Mouse (Mus musculus) left cerebral cortex, adult 2 months (tissue): ENCODE data around the gene Cpt1b. TPM values are rescaled to one million over a fixed set of nuclear protein-coding genes. Genes with fewer than 3 reads are reported as not detected.

ENCODE experiments used
- DNase-seq, 2 experiments: peaks; one replicate each; pipeline ENCODE4 v3.0.0; 2021 to 2022; ENCODE audit warnings: low spot score in 2 of 2, mixed read lengths in 1 of 2; ENCODE audit errors: extremely low spot score in 1 of 2
- H3K27ac ChIP-seq: fragments of 200-600 bp; 2 replicates; pipeline ENCODE4 v1.8.1; 2022
- H3K4me3 ChIP-seq: fragments of 200-600 bp; 2 replicates; pipeline ENCODE4 v1.8.1; 2022
- CTCF ChIP-seq: fragments of 200-600 bp; IDR thresholded peaks from 2 replicates; pipeline ENCODE4 v1.8.1; 2022; ENCODE audit warnings: antibody characterized with exemption, mild to moderate bottlenecking, moderate library complexity
- intact Hi-C: fragments of 180-260 bp; cut with DNase I; formaldehyde crosslinking; loops from one replicate; pipeline ENCODE4 v1.15.1; 2025
- total RNA-seq, 2 experiments: library from RNA; stranded (reverse); gene quantifications; 2 replicates each; pipeline ENCODE4 v1.2.3; 2021

The Cpt1b gene
- total RNA-seq, 2 experiments from 2014 or later: 2.3 to 3.0 TPM

DNA sequence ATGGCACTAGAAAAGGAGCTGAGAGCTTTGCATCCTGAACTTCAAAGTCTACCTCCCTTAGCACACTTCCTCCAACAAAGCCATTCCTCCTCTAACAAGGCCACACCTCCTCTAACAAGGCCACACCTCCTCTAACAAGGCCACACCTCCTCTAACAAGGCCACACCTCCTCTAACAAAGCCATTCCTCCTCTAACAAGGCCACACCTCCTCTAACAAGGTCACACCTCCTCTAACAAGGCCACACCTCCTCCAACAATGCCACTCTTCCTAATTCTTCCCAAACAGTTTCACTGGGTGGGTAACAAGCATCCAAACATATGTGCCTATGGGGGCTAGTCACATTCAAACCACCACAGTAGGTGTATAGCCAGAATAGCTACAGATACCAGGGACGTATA, 23.2 kb downstream of the Cpt1b start:
- intact Hi-C loops: no loop called here
- no peak for DNase-seq
- Histone ChIP-seq H3K4me3 (no peak overlapping the region), H3K27ac (no peak overlapping the region)
- TF ChIP-seq CTCF: no peak

DNA sequence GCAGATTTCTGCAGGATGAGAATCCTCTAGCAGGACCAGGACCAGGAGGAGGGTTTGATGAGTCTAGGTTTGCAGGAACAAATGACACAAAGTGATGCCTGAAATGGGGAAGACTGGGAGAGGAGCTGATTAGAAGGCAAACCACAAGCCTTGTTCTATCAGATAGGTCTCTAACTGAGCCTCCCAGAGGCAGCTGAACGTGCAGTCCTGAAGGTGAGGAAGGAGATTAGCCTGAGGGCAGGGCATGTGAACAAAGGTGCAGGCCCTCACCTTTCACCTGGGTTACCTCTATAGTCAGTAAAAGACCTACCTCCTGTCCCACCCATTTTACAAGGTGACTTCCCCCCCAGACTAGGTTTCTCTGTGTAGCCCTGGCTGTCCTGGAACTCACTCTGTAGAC, 25.9 kb downstream of the Cpt1b start:
- Histone ChIP-seq H3K27ac (no peak overlapping the region), H3K4me3 (no peak overlapping the region)
- intact Hi-C loops: no loop called here
- no peak for DNase-seq
- TF ChIP-seq CTCF: no peak

DNA sequence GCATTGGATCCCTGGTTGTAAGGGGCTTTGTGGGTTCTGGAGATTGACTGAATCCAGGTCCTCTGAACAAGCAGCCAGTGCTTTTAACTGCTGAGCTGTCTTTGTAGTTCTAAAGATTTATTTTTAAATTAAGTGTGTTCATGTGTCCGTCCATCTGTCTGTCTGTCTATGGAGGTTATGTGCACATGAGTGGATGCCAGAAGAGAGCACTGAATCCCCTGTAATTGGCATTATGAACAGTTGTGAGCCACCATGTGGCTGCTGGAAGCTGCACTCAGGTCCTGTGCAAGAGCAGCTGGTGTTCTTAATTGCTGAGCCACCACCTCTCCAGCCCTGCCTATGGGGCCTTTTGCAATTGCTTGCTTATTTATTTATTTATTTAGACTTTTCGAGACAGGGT, 27.5 kb downstream of the Cpt1b start:
- H3K4me3 ChIP-seq: no peak overlapping the region
- H3K27ac ChIP-seq: no peak overlapping the region
- no peak for DNase-seq
- no peak for TF ChIP-seq CTCF
- intact Hi-C loops: no loop called here

DNA sequence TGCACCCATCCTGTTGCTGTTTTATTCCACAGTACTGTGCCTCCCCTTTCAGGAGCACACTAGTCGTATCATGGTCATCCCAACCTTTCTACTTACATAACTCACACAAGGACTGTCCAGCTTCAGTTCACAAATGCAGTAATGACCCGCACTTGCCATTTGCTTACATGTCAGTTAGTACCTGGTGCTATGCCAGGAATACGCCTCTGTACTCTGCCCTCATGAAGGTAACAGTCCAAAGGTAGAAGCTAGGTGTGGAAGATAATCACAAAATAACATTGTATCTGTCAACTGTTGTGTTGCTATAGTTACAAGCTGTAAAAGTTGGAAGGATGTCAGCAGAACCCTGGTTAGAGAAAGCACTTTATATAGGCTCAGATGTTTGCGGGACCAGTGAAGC, 28.8 kb downstream of the Cpt1b start:
- Histone ChIP-seq H3K4me3 (no peak overlapping the region), H3K27ac (no peak overlapping the region)
- intact Hi-C loops: no loop called here
- no peak for DNase-seq
- no peak for TF ChIP-seq CTCF

DNA sequence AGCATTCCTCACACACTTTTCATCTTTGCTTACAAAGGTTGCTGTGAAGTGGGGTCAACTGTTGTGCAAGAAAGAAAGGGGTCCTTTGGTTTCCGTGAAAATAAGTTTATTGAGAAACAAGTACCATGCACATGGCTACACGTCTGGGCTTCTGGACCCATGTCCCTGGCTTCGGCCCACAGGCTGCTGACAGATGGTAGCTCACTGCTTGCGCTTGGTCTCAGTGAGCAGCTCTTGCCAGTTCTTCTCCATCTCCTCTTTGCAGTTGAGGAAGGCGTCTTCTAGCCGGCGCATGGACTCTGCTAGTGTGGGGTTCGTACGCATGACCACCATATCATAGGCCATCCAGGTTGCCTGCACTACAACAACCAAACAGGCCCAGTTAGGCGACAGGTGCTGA, 35.6 kb downstream of the Cpt1b start:
- no peak overlapping the region for H3K4me3 ChIP-seq
- no peak for TF ChIP-seq CTCF
- no peak for DNase-seq
- intact Hi-C loops: no loop called here
- no peak overlapping the region for H3K27ac ChIP-seq

DNA sequence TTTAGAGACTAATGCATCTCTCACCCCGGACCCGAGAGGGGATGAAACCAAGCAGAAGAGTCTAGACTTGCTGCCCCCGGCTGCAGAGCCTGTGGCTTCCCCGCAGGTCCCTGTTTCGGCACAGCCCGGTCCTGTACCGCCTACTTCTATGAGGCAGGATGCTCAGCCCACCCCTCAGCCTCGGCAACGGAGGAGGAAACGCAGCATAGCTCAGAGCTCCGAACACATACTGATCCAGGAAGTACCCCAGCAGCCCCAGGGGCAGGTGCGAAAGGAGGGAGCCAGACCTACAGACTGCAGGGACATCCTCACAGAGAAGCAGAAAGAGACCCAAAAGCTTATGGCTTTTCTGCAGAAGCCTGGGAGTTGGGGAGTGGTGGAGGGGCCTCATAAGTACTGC, 38.5 kb downstream of the Cpt1b start:
- no peak for TF ChIP-seq CTCF
- DNase-seq: no peak
- Histone ChIP-seq H3K27ac (no peak overlapping the region), H3K4me3 (no peak overlapping the region)
- intact Hi-C loops: no loop called here

DNA sequence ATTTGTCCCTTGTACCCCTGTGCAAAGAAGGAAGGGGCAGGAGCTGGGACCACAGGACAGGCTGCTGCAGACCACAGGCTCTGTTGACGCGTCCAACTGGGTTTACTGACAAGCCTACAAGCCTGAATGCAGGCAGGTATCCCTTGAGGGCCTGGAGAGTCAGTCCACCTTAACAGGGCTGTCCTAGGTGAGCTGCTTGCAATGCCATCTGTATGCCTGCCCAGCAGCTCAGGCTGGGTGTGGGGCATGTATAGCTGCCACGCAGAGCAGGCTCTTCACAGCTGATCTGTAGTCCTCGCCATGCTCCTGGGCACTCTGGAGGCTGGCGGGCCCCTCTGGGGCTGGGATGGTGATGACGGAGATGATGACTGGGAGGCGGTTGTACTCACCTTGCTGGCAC, 41.0 kb downstream of the Cpt1b start, which contains the start of gene Klhdc7b:
TSS of gene Klhdc7b (plus strand) at position 301 of the 400 bp plus-strand sequence.
- intact Hi-C loops: no loop called here
- no peak within 1 kb of the TSS for H3K27ac ChIP-seq
- no peak within 1 kb of the TSS for H3K4me3 ChIP-seq
- no peak for TF ChIP-seq CTCF
- no peak for DNase-seq

DNA sequence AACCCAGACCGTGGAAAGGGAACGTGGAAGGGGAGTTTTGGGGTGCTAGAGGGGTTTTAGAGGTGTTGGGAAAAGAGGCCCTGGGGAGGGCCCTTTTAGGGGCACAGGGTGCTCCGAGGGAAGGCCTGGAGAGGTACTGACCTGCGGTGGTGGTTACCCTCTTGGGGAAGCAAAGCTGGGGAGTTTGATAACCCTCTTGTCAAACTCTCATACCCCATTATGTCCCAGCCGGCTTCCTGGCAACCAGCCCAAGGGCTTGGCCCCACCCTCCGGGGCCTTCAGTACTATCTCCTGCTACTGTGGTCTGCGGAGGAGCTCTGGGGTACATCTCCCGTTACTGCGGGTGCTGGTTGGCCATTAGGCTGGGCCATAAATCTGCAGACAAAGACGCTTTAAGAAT, 46.2 kb downstream of the Cpt1b start:
- intact Hi-C loops: no loop called here
- Histone ChIP-seq H3K27ac (peak overlapping the region; percentile 40), H3K4me3 (peak overlapping the region; percentile 39)
- DNase-seq: no peak
- no peak for TF ChIP-seq CTCF

DNA sequence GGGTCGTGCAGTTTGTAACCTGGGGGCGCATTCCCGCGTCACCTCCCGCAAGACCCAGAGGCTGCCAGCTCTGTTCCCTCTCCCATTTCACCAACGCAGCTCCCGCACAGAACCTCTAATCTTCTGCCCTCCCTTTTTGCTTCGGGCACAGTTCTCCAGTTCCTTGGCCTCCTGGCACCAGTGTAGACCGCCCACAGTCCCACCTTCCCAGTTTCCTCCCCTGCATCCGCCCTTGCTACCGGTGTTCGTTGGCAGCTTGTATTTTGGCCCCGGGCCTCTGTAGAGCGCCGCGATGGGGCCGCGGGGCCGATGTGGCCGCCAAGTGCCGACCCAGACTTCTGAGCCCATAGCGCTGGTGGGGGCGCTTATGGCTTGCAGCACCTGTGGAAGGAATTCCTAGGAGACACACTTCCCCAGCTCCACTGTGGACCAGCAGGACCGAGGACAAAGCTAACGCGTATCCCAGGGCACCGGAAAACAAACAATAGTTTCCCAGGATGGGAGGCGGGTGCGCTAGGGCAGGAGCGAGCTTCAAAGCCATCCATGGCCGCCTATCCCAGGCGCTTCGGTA, 46.7 kb downstream of the Cpt1b start, which contains the start of gene Odf3b:
TSS of gene Odf3b (minus strand) at position 452 of the 571 bp plus-strand sequence.
- intact Hi-C loops: no loop called here
- H3K4me3 ChIP-seq: peak within 1 kb of the TSS; percentile 39
- no peak for DNase-seq
- peak within 1 kb of the TSS; percentile 40 for H3K27ac ChIP-seq
- TF ChIP-seq CTCF: no peak

DNA sequence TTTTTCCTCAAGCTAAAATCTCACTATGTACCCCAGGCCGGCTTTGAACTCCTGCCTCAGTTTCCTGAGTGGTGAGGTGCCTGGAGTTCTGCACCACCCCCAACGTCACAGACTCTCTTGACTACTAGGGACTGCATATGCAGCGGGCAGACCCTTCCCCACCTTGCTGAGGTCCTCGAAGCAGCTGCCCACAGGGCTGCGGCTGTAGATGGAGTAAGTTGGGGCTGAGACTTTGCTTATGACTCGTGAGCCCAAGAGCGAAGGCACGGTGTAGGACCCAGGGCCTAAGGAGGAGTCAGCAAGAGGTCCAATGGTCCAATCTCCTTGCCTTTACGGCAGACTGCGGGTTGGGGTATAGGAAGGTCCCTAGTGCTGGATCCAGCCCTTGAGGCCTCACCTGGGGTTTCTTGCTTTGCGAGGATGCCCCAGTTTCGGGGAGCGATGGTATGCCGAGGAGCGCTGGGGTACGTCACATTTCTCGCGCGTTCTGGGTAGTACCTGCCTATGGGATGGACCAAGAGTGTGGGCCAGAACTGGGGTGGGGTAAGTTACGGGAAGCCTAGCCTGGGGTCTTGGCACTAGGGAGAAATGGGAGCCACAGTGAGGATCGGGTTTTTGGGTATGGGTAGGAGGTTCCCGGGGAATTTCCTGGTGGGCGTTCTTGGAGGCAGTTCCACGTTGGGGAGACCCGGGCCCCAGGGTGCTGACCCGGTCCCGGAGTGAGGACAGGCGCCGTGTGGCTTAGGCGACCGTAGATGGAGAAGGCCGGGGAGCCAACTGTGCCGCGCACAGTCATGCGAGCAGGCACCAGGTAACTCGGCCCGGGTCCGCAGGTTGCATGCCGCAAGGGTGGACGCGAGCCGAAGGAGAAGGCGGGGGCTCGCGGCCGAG, 47.5 kb downstream of the Cpt1b start:
- intact Hi-C loops: no loop called here
- DNase-seq: no peak
- peak overlapping the region; percentile 40; the same call in 1 of the 2 replicates for H3K27ac ChIP-seq
- peak overlapping the region; percentile 39 for H3K4me3 ChIP-seq
- TF ChIP-seq CTCF: no peak

DNA sequence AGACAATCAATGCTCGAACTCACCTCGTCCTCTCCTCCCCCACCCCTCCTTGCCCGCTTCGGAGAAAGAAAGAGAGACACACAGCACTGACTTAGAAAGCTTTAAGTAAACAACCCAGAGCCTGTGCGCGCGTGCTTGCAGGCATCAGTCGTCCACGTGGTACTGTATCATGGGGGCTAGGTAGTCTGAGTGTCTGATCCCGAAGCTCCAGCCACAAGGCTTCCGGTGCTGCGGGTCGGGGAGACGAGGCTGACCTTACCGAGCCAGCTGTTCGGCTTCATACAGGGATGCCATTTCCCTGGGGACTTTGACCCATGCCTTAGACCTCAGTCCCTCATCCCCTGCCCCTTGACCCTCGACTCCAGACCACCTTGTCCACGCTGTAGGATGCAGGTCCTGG, 48.3 kb downstream of the Cpt1b start:
- no peak overlapping the region for H3K4me3 ChIP-seq
- no peak for TF ChIP-seq CTCF
- intact Hi-C loops: no loop called here
- H3K27ac ChIP-seq: no peak overlapping the region
- DNase-seq: no peak

DNA sequence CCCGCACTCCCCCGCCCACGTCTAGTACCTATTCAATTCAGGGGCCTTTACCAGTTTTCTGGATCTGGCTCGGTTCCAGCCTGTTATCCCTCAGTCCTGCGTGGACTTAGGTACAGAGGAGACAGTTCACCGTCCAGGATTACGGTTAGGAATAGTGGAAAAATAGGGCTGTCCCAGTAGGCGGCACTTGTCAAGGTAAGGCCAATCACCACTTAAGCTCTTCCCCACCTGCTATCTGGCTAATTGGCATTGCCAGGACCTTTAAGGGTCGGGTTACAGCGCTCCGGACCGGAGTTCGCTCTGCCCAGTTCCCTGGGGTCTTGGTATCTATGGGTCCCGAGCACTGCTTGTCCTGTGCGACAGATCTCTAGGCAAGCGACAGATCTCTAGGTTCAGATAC, 48.7 kb downstream of the Cpt1b start, which contains the start of gene Tymp:
TSS of gene Tymp (minus strand) at position 83 of the 400 bp plus-strand sequence.
- TF ChIP-seq CTCF: no peak

DNA sequence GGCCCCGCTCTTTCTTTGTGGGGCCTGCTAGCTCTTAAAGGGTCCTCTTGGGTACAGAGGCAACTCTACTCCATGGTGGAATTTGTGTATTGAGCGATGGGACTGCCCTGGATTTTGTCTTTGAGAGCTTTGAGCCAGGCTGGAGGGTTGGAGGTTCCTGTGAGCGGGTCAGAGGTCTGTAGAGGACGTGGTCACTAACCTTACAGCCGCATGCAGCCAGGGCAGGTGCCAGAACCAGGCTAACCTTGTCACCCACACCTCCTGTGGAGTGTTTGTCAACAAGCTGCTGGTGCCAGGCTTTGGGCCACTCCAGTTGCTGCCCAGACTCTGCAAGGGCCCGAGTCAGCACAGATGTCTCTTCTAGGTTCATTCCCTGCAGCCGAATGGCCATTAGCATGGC, 49.6 kb downstream of the Cpt1b start:
- intact Hi-C loops: no loop called here
- DNase-seq: no peak
- no peak overlapping the region for H3K4me3 ChIP-seq
- H3K27ac ChIP-seq: no peak overlapping the region
- TF ChIP-seq CTCF: no peak

More for the DNA sequence above, 48.7 kb downstream of the Cpt1b start, which contains the start of gene Tymp:
- Histone ChIP-seq H3K4me3 (no peak within 1 kb of the TSS), H3K27ac (no peak within 1 kb of the TSS)
- intact Hi-C loops: no loop called here
- DNase-seq: no peak
